Mouse (Mus musculus) embryonic facial prominence, embryonic 12.5 days (tissue): ENCODE results near the gene Rab25. TPM values are rescaled to one million over a fixed set of nuclear protein-coding genes. Genes with fewer than 3 reads are reported as not detected.

ENCODE experiments used
- ATAC-seq: fragments of 200-750 bp; cut with Nextera tagmentation; 2 replicates; pipeline ENCODE4 v1.8.0; 2017; ENCODE audit not compliant: insufficient number of reproducible peaks, insufficient read depth, low FRiP score, low TSS enrichment
- H3K27ac ChIP-seq: fragments of 300-500 bp; sonication (generic); 2 replicates; pipeline ENCODE4 v1.5.1; 2016; ENCODE audit warnings: mild to moderate bottlenecking
- H3K27me3 ChIP-seq: fragments of 300-500 bp; sonication (generic); 2 replicates; pipeline ENCODE4 v1.6.1; 2016; ENCODE audit warnings: mild to moderate bottlenecking, moderate library complexity
- H3K36me3 ChIP-seq: fragments of 300-500 bp; sonication (generic); 2 replicates; pipeline ENCODE4 v1.6.1; 2016; ENCODE audit warnings: mild to moderate bottlenecking
- H3K4me1 ChIP-seq: fragments of 300-500 bp; sonication (generic); 2 replicates; pipeline ENCODE4 v1.6.1; 2016
- H3K4me2 ChIP-seq: fragments of 300-500 bp; sonication (generic); replicated peaks from 2 replicates; pipeline ENCODE4 v1.6.1; 2016; ENCODE audit warnings: mild to moderate bottlenecking, moderate library complexity
- H3K4me3 ChIP-seq: fragments of 300-500 bp; sonication (generic); 2 replicates; pipeline ENCODE4 v1.5.1; 2016; ENCODE audit warnings: mild to moderate bottlenecking
- H3K9ac ChIP-seq: fragments of 300-500 bp; sonication (generic); 2 replicates; pipeline ENCODE4 v1.6.1; 2016; ENCODE audit warnings: mild to moderate bottlenecking, moderate library complexity
- H3K9me3 ChIP-seq: fragments of 300-500 bp; sonication (generic); 2 replicates; pipeline ENCODE4 v1.6.1; 2016; ENCODE audit warnings: mild to moderate bottlenecking, moderate library complexity
- WGBS: fragments of 180-500 bp; shearing (Covaris S2); methylation state at CpG from one replicate; pipeline ENCODE4 v1.1.7; 2016; 5-methylcytosine and 5-hydroxymethylcytosine counted together
- polyA plus RNA-seq: library from polyadenylated mRNA; unstranded; fragments of >200 nt; fragmentation: Nextera tagmentation; extraction: Ambion mirVana; gene quantifications from 2 replicates; pipeline ENCODE4 v1.2.1, GENCODE M21; 2016

Gene Rab25
- polyA plus RNA-seq, 1 experiment from 2014 or later = 5.5 TPM

GRCm38 (mm10) chr3:88530082-88530864, 17.8 kb downstream of the Rab25 start:
- Histone ChIP-seq H3K27me3 (no peaks in the 10 kb centered on the region), H3K9ac (peak overlapping the region; percentile 98), H3K4me1 (peaks cover 46% of the 10 kb centered on the region), H3K36me3 (no peaks in the 10 kb centered on the region; the same call in none of the 2 replicates), H3K4me3 (peak overlapping the region; percentile 85), H3K4me2 (peak overlapping the region; percentile 78), H3K27ac (peak overlapping the region; percentile 99), H3K9me3 (no peaks in the 10 kb centered on the region)
- ATAC-seq = no peak
- WGBS = 4% methylated on average over 11 of the region's 11 CpGs

- ATAC-seq = no peak
- H3K36me3 ChIP-seq = peaks cover 8% of the 10 kb centered on the region
- peak overlapping the region; percentile 98 for H3K9ac ChIP-seq
- H3K27me3 ChIP-seq = no peaks in the 10 kb centered on the region
- peak overlapping the region; percentile 78 for H3K4me2 ChIP-seq
- peak overlapping the region; percentile 85 for H3K4me3 ChIP-seq
- peak overlapping the region; percentile 99 for H3K27ac ChIP-seq
- H3K4me1 ChIP-seq = peaks cover 37% of the 10 kb centered on the region
- 26% methylated on average over 7 of the region's 7 CpGs for WGBS
- no peaks in the 10 kb centered on the region for H3K9me3 ChIP-seq
Measured at GRCm38 (mm10) chr3:88529204-88530000, 18.7 kb downstream of the Rab25 start.

- H3K9ac ChIP-seq = no peak overlapping the region
- H3K4me3 ChIP-seq = 0 out of 2 replicates have a peak overlapping the region, but pooled peaks have one; percentile 85
- H3K4me2 ChIP-seq = peak overlapping the region; percentile 78; the same call in 1 of the 2 replicates
- H3K36me3 ChIP-seq = peaks cover 15% of the 10 kb centered on the region
- peaks cover 36% of the 10 kb centered on the region for H3K4me1 ChIP-seq
- H3K9me3 ChIP-seq = no peaks in the 10 kb centered on the region
- no peaks in the 10 kb centered on the region for H3K27me3 ChIP-seq
- 83% methylated on average over 11 of the region's 11 CpGs for WGBS
- no peak for ATAC-seq
- H3K27ac ChIP-seq = no peak overlapping the region
Measured at GRCm38 (mm10) chr3:88528646-88529045, 19.5 kb downstream of the Rab25 start.

DNA sequence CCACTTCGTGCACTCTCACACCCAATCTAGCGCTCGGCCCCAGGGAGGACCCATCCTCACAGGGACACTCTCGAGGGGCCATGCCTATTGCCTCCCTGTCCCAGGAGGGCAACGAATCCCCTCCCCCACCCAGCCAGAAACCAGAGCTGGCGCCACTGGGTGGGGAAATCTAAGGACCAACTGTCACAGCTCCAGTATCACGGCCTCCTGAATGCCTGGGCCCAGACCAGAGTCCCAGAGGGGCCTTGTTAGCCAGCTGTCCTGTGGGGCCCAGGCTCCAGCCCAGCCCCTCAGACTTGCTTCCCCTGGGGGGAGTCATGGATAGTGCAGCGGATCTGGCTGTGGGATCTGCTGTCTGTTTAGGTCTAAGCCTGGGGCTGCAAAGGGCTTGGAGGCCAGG, 20.5 kb downstream of the Rab25 start:
- H3K4me2 ChIP-seq = peak overlapping the region; percentile 29
- no peaks in the 10 kb centered on the region for H3K27me3 ChIP-seq
- peak overlapping the region; percentile 48 for H3K27ac ChIP-seq
- peak overlapping the region; percentile 34 for H3K9ac ChIP-seq
- 24% methylated on average over 8 of the region's 8 CpGs for WGBS
- no peaks in the 10 kb centered on the region for H3K9me3 ChIP-seq
- peaks cover 24% of the 10 kb centered on the region for H3K36me3 ChIP-seq
- no peak overlapping the region for H3K4me3 ChIP-seq
- H3K4me1 ChIP-seq = peaks cover 36% of the 10 kb centered on the region
- ATAC-seq = no peak

GRCm38 (mm10) chr3:88526157-88527131, 21.7 kb downstream of the Rab25 start:
- Histone ChIP-seq H3K9me3 (no peaks in the 10 kb centered on the region), H3K4me3 (0 out of 2 replicates have a peak overlapping the region, but pooled peaks have one; percentile 7), H3K4me2 (peak overlapping the region; percentile 18; the same call in 1 of the 2 replicates), H3K36me3 (peaks cover 24% of the 10 kb centered on the region), H3K27ac (peak overlapping the region; percentile 20; the same call in 1 of the 2 replicates), H3K27me3 (no peaks in the 10 kb centered on the region), H3K4me1 (peaks cover 36% of the 10 kb centered on the region), H3K9ac (0 out of 2 replicates have a peak overlapping the region, but pooled peaks have one; percentile 27)
- ATAC-seq = 0 out of 2 replicates have a peak, but pooled peaks have one; percentile 31
- WGBS = 30% methylated on average over 17 of the region's 17 CpGs

DNA sequence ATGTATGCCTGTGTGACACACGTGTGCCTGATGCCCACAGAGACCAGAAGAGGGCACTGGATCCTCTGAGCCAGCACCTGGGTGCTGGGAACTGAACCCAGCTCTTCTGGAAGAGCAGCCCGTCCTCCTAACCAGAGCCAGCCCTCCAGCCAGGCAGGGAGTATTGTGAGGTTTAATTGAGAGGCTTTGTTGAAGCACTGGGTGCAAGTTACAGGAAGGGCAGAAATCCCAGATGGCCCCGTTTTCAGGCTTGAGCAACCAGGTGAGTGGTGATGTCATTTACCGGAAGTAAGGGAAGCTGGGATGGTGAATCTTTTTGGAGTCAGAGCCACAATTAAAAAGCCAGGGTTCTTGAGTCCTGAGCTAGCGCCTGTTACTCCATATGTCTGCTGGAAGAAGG, 23.1 kb downstream of the Rab25 start:
- peaks cover 24% of the 10 kb centered on the region for H3K36me3 ChIP-seq
- WGBS = 84% methylated on average over 5 of the region's 5 CpGs
- H3K27ac ChIP-seq = no peak overlapping the region
- H3K4me3 ChIP-seq = no peak overlapping the region
- H3K9ac ChIP-seq = no peak overlapping the region
- H3K9me3 ChIP-seq = no peaks in the 10 kb centered on the region
- ATAC-seq = no peak
- H3K27me3 ChIP-seq = no peaks in the 10 kb centered on the region
- H3K4me2 ChIP-seq = no peak overlapping the region
- H3K4me1 ChIP-seq = peaks cover 32% of the 10 kb centered on the region

- 90% methylated on average over 8 of the region's 8 CpGs for WGBS
- no peaks in the 10 kb centered on the region for H3K9me3 ChIP-seq
- H3K27ac ChIP-seq = no peak overlapping the region
- no peaks in the 10 kb centered on the region for H3K27me3 ChIP-seq
- H3K36me3 ChIP-seq = peaks cover 24% of the 10 kb centered on the region
- H3K4me1 ChIP-seq = peaks cover 14% of the 10 kb centered on the region
- H3K9ac ChIP-seq = no peak overlapping the region
- H3K4me2 ChIP-seq = no peak overlapping the region
- H3K4me3 ChIP-seq = no peak overlapping the region
- ATAC-seq = no peak
Measured at GRCm38 (mm10) chr3:88523027-88523426, 25.1 kb downstream of the Rab25 start.

DNA sequence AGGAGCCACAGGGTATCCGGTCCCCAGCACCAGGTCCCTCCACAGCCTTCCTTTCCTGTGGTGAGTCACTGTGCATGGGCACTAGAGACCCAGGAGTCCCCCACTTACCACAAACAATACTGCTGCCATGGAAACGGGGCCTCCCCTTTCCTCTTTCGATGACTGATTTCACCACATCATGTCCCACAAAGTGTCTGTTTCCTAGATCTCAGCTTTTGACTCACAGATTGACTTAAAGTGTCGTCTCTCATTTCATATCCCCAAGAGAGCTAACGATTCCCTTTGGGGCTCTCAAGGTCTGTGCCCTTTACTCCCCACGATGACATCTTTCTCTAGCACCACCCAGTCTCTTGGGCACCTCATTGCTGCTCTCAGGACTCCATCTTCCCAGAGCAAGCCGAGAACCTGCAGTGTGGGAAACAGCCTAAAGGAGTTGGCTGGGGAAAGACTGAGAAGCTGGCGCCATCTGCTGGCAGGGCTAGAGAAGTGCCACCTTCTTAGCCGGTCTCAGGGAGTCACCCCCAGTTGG, 26.2 kb downstream of the Rab25 start:
- Histone ChIP-seq H3K4me1 (peaks cover 7% of the 10 kb centered on the region; the same call in 1 of the 2 replicates), H3K27ac (no peak overlapping the region), H3K9me3 (no peaks in the 10 kb centered on the region), H3K4me3 (no peak overlapping the region), H3K36me3 (peaks cover 24% of the 10 kb centered on the region), H3K4me2 (no peak overlapping the region), H3K9ac (no peak overlapping the region), H3K27me3 (no peaks in the 10 kb centered on the region)
- 0 out of 2 replicates have a peak, but pooled peaks have one; percentile 26 for ATAC-seq
- WGBS = 31% methylated on average over 9 of the region's 9 CpGs

DNA sequence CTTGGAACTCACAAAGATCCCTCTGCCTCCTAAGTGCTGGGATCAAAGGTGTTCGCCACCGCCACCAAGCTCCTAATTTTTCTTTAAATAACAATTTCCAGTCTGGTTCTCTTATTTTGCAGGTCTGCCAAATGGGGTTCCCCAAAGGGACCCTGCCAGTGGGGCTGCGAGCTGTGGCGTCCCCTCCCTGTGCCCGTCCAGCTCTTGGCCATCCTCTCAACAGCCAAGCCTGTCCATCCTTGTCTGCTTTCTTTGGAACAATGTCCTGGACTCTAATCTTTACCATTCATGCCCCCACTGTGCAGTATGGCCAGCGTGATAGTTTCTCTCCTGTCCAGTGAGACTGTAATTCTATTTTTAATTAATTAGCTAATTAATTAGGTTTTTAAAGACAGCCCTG, 26.9 kb downstream of the Rab25 start:
- Histone ChIP-seq H3K27me3 (no peaks in the 10 kb centered on the region), H3K4me3 (no peak overlapping the region), H3K9ac (no peak overlapping the region), H3K4me1 (peaks cover 4% of the 10 kb centered on the region; the same call in 1 of the 2 replicates), H3K9me3 (no peaks in the 10 kb centered on the region), H3K36me3 (peaks cover 24% of the 10 kb centered on the region), H3K27ac (no peak overlapping the region), H3K4me2 (no peak overlapping the region)
- no peak for ATAC-seq
- 89% methylated on average over 6 of the region's 6 CpGs for WGBS

GRCm38 (mm10) chr3:88520078-88520477, 28.0 kb downstream of the Rab25 start:
- no peaks in the 10 kb centered on the region for H3K9me3 ChIP-seq
- H3K4me1 ChIP-seq = no peaks in the 10 kb centered on the region
- no peak overlapping the region for H3K4me2 ChIP-seq
- ATAC-seq = no peak
- WGBS = 76% methylated on average over 2 of the region's 2 CpGs
- H3K4me3 ChIP-seq = no peak overlapping the region
- H3K9ac ChIP-seq = no peak overlapping the region
- H3K36me3 ChIP-seq = peaks cover 23% of the 10 kb centered on the region
- H3K27me3 ChIP-seq = no peaks in the 10 kb centered on the region
- no peak overlapping the region for H3K27ac ChIP-seq
